Mouse (Mus musculus) adrenal gland, adult 2 months (tissue): ENCODE measurements around the gene Pvalb. TPM values are rescaled to one million over a fixed set of nuclear protein-coding genes. Genes with fewer than 3 reads are reported as not detected.

ENCODE experiments used
- DNase-seq: peaks from one replicate; pipeline ENCODE4 v3.0.0; 2021
- polyA plus RNA-seq: library from polyadenylated mRNA; depleted of rRNA; stranded (reverse); fragments of >200 nt; gene quantifications from 2 replicates; pipeline ENCODE4 v1.2.3, GENCODE M21; 2012
- total RNA-seq, 2 experiments: library from RNA; stranded (reverse); gene quantifications; 2 replicates each; pipeline ENCODE4 v1.2.3; 2021

Gene Pvalb
- total and polyA plus RNA-seq, 3 experiments, result not detected

DNA sequence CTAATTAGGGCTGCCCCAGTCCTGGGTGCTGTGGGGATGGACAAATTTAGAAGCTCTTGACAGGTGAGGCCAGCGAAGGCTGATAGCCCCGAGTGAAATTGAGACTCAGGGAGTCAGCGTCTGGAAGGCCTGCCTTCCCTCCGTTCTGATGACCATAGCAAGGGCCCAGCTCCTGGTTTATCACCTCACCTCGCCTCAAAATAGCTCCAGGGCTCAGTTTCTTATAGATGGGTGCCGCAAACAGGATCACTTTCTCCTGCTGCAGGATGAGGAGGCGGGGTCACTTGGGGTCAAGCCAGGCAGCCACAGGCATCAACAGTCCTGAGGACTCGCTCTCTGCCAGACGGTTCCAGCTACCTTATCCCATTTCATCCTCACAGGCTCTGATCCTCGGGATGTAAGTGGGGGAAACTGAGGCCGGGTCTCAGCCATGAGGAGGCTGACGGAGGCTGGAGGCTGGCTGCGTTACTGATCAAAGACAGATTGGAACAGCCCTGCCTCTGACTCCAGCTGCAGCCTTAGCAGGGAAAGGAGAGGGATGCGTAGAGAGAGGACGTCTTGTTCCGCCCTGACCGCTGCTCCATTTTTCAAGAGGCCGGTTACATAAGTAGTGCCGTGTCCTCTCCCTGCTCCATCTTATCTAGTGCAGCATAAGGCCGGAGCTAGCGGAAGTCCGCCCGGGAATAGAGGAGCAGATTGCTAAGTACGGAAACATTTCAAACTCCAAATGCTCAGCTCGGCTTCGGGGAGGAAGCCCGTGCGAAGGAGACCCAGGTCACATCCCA, 10.9 kb downstream of the Pvalb start:
- no peak for DNase-seq

DNA sequence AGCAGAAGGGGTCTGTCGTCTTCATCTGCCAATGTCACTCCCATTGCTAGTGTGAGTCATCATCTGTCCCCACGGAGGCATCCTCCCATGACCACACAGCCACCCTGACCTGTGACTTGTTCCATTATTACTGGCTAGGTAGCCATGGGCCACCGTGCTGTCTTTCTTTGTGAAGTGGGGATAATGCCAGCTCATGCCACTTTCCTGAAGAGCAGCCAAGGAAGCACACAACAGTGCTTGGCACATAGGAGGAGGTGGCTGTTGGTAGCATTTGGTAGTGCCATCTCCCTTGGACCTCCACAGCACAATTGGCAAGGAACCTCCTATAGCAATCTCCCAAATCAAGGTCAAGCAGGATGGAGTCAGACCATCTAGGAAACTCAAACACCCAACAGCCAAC, 11.9 kb downstream of the Pvalb start:
- no peak for DNase-seq

DNA sequence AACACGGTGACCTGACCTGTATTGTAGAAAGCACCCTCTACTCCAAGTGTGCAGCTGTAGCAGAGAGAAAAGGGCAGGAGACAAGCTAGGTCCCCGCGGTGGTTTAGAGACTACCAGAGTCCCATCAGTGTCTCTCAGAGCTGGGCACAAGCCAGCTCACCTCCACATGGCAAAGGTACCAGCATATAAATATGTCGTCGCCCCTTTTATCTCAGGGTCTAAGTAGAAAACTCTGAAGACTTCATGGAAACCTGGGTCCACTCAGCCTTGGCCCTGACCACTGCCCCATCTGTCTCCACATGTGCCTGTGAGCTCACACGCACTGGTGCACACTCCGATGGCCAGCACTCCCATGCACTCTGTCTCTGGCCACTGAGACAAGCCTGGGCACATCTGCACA, 16.6 kb downstream of the Pvalb start:
- no peak for DNase-seq

DNA sequence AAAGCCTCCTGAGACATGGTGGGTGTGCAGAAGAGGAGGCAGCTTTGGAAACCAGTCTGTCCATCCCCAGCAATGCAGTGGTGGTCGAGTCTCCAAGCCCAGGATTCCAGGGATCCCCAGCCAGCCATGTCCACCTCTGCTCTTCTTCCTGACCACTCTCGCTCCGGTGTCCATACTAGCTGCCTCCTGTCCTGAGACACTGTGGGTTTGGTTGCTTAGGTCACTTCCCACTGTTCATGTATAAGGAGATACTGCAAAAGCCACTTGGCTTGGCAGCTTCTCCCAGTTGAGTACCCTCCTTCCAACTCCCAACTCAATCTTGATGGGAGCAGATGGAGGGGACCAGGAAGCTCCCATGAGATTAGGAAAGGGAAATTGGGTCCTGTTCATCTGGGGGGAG, 17.7 kb downstream of the Pvalb start:
- no peak for DNase-seq

DNA sequence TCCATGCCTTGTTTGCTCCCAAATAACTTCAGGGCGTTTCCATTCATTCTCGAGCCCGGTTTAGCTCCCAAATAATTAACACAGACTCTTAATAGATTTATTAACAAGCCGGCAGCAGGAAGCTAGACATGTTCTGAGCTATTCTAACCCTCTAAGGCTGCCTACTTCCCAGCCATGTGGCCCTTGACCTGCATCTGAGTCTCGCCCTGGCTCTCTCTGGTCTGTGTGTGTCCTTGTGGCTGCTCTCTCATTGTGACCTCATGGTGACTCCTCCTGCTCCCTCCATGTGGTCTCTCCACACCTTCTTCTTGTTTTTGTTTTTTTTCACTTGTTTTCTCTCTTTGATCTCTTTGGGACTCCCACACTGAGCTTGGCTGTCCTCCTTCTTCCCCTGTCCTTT, 19.3 kb downstream of the Pvalb start:
- DNase-seq, result peak; percentile 62

DNA sequence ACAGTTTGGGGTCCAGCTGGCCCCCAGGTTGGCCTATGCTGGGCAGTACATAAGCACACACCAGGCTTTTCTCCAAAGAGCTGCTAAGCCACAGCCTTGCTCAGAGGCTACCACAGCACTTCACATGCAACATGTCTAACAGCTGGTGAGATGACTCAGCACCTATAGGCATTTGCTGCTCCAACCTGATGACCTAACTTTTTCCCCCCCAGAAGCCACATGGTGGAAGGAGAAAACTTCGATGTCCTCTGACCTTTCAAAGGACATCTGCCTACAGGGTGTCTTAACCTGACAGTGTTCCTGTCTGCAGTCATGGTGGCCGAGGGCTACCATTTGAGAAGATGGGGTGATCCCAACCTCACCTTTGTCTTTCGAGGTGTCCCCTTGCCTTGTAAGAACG, 20.6 kb downstream of the Pvalb start:
- DNase-seq, result no peak

DNA sequence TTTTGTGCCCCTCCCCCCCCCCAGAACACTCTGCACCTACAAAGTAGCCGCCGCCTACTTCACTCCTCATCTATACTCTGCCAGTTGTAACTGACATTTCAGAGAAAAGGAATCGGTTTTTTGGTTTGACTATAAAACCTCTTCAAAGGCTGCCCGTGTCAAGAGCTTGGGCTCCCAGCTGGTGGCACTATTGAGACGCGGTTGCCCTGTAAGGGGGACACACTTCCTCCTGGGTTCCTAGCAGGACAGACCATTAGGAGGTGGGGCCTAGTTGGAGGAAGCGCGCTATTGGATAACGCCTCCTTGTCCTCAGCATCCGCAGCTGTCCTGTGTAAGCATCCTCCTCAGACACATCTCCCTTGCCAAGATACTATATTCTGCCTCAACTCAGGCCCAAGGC, 21.3 kb downstream of the Pvalb start:
- DNase-seq, result peak; percentile 46

DNA sequence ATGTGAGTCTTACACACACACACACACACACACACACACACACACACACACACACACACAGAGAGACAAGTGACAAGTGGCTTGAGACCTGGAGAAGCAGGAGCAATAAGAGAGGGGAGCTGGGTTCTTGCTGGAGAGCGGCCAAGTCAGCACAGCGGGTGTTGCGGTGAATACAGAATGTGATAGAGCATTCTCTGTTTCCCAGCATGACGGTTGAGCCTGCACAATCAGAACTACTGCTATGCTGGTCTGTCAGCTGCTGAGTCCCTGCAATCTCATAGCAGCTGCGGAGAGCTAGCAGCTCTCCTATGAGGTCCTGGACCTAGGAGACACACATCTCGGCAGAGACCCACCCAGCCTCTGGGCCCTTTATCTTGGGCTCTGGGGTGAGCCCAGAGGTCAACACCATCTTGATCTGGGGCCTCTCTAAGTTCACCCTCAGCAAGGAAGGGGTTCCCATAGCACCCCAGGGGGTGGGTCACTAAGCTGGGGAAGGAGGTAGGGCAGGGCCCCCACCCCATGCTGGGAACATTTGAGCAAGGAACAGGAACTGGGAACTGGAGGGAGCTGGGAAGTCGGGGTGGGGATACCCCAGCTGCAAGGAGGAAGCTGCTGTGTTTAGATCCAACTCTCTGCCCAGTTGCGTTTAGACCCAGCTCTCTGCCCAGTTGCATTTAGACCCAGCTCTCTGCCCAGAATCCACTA, 24.3 kb downstream of the Pvalb start:
- DNase-seq, result no peak

DNA sequence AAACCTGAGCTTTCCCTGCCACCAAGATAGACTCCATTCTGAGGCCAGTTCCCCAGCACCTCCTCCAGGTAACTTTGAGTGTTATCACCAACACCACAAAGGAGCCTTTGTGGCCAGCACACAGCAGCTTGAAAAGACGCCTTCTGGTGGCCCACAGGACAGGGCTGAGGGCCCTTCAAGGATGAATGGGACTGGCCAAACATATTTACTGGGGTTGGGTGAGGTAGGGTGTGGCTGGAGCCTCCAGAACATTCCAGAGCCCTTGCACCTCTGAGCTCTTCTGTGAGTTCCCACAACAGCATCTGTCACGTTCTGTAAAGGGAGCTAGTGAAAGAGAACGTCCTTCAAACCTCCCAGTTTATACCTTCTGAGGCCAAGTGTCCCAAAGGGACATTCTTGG, 26.4 kb downstream of the Pvalb start:
- no peak for DNase-seq

DNA sequence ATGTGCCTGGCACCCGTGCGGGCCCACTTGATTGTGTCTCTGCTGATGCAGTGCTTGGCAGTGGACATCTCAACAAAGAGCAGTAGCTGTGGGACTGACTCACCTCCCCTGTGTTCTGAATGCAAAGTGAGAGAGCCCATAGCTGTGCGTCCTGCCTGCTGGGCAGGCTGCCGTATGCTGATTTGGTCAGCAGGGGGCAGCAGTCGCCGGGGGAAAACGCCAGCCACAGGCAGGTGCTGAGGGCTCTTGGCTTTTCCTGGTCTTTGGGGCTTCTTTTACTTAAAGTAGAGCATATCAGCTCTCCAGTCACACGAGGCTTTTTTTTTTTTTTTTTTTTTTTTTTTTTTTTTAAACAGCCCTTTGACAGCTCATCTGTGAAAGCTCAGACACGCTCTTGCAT, 27.8 kb downstream of the Pvalb start:
- peak; percentile 91 for DNase-seq

DNA sequence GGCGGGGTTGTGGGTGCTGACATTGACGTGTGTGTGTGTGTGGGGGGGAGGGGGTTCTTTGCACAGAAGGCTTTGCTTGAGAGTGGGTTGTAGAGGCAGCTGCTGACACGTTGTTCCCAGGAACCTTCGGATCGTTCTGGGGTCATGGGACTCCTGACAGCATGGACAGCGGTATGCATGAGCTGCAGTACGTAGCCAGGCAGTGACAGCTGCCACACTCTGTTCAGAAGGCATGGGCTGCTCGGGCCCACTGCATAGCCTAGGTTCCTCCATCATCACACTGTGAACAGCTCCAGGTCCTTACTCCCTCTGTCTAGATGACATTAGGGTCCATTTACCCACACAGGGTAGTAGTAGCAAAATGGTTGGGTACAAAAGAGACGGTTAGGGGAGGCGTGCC, 28.9 kb downstream of the Pvalb start:
- no peak for DNase-seq

DNA sequence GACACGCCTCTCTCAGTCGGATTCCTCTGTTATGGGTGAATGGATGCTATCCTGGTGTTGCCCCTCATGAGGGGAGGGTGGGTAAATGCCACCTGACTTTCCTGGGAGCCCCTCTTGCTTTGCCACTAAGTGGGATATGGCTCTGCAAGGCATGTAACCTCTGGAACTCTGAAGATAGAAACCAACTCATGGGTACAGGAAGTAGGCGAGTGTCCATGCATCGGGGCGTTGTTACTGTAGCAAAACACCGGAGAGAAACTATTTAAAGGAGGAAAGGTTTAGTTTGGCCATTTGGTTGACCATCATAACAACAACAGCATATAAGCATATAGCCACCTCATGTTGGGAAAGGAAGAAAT, 31.3 kb downstream of the Pvalb start:
- DNase-seq, result no peak

DNA sequence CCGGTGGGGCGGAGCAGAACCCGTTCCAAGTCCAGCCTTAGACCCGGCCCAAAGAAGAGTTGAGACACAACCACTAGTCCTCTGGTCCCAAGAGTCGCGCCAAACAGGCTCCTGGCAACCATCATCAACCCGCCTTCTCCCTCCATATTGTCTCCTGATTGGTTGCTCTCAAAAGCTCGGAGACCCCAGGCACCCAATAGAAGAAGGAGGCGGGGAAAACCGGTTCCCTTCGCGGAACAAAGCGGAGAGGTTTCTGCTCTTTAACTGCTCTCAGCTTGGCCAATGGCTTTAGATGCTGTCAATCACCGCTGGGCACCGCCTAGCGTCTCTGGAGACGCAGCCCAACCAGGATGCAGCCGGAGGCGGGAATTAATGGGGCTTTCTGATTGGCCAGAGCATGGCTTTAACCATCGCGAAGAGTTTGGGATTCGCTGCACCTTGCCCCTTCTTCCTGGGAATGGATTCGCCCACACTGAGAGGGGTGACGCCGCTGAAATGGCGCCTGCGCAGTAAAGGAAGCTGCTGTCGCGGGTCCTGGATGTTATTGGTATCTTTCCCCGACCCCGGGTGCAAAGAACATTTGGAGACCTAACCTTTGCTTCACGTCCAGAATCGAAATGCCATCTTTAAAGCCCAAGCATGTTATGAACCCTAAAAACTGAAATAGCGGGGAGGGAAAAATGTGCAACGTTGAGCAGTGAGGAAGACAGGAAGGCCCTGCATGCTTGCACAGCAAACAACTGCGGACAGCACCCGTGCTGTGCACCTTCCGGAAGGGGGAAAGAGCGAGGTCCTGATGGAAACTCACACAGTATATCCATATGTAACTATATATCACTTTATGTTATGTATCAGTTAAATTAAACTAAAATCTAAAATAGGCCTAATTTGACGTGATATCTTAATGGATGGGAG, 32.0 kb downstream of the Pvalb start, which contains the start of gene Ift27:
Gene Ift27, minus strand, starts transcription at position 136 of the 915 bp plus-strand sequence.
- peak; percentile 99 for DNase-seq

DNA sequence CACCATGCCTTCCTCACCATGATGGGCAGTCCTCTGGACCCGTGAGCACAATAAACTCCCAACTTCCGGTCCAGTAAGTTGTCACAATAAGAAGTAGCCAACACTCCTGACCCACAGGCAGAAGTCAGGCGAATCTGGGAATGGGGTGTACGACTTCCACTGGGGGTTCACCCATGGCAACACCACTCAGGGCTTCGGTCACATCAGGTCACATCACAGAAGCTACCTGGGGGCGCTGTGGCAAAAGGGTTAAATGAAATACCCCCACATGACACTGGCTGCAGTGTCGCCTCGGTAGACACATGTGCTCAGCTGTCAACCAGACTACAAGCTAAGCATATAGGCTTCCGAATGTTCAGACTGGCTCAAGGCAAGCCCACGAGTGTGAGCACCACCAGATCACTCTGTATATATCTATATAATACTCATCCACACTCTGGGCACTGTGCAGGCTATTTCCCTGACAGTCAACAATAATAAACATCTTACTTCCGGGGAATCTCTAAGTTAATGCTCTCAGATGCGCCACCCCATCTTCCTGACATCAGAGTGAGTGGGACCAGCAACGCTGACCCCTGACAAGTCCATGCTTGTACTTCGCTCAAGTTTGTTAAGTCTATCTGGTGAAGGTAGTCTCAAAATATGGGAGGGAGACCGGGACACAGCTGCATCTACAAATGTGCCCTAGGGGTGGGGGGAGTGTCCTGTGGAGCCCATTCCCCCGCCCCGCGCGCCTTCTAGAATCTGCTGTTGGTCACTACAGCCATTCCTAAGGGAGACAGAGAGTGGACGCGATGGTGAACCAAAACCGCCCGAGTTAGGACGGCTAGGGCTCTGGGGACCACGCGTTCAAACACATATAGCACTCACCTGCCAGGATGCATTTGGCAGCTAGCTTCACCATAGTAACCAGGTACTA, 33.0 kb downstream of the Pvalb start:
- DNase-seq, result no peak

DNA sequence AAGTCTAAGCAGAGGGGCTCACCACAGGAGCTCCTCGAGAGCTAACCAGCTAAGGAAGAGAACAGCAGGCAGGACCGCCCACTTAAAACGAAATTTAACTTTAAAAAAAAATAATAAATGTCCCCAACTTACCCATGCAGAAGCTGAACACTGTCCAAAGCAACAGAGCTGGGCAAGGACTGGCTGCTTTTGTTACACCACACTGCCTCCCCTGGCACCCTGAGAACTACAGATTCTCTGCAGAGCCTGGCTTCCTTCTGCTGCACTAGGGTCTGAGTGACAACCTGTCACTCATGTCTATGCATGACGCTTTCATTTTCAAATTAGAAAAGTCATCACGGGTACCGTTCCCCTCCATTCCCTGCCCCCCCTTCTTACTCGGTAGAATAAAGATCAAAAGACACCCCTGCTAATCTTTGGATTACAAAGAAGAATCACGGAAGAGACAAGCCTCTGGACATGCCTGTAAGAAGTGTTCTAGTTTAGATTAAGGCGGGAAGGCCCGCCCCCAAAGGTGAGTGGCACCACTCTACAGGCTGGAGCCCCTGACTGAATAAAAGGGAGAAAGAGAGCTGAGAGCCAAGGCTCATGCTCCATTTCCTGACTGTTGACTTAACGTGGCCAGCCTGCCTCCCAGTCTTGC, 33.8 kb downstream of the Pvalb start:
- DNase-seq, result no peak

DNA sequence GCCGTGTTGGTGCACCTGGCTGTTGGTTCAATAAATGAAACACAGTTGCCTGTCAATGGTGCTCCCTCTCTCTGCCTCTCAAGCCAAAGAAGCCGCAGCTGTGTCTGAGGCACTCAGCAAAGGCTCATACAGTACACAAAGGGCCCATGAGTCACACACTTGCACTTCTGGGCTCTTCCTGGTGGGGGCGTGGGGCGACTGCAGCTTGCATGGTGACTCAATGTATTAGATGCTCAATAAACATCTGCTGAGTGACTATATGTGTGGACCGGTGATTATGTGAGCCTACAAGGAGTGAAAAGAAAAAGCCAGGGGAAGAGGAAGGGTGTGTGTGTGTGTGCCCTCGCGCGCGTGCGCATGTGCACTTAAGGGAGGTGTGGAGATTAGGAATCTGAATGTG, 34.5 kb downstream of the Pvalb start:
- DNase-seq, result no peak

DNA sequence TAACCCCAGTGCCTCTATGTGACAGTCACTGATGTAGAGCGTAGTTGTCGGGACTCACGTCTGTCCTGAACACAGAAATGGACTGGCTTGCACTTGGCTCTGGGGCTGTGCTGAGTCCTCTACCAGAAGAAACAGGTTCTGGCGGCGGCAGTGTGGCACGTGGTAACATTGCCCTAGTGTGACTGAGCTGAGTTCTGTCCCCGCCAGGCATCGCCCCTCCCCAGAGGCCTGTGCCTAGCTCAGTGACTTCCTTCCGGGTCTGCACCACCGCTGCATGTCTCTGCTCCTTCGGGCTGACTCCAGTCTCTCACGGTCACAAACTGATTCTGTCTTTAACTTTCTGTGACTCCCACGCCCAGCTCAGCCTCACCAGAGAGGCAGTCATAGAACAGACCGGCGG, 35.5 kb downstream of the Pvalb start:
- DNase-seq, result no peak

DNA sequence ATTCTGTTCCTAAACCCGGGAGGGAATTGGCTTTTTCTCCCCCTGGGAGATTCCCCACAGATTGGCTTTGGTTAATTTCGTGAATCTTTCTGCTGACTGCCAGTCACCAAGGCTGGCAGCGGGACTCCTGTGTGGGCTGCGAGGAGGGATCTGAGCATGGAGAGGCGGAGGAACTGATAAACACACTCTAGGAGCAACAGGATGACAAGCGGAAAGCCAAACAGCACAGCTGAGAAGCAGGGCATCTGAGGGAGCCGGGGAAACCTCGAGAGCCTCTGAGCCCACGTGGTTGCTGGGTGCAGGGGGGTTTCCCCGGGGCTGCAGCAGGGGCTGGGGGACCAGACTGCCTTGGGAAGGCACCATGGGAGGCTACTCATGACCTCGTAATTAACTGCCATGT, 36.6 kb downstream of the Pvalb start:
- DNase-seq, result no peak

DNA sequence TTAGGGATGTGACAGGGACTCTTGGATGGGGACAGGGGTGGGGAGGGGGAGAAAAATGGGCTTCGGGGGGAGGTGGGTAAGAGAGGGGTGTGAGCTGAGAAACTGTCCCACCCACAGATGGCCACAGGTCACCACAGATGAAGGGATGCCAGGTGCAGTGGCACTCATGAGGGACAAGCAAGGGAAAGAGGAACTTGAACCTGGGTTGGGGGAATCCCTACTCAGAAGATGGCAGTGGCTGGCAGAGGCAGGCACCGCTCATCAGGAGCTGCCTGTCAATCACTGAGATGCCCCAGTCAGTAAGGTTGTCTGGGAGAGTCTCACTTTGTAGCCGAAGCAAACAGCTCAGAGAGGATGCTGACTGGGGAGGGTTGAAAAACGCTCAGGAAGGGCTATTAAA, 40.9 kb downstream of the Pvalb start:
- no peak for DNase-seq

DNA sequence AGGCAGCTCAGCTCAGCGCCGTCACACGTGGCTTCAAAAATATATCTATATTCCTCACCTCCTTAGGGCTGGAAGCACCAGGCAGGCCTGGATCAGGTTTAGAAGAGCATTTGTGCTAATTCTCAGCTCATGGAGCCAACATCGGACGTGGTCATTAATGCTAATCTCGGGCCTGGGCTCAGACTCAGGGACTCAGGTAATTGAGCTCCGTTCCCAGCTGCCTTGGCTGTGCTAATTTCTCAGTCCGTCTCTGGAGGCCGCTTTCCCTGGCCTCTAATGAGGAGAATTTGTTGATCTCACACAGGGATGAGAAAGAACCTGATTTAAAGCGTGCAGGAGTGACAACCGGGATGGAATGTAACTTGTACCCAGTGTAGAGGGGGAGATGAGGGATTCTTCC, 41.7 kb downstream of the Pvalb start:
- no peak for DNase-seq

DNA sequence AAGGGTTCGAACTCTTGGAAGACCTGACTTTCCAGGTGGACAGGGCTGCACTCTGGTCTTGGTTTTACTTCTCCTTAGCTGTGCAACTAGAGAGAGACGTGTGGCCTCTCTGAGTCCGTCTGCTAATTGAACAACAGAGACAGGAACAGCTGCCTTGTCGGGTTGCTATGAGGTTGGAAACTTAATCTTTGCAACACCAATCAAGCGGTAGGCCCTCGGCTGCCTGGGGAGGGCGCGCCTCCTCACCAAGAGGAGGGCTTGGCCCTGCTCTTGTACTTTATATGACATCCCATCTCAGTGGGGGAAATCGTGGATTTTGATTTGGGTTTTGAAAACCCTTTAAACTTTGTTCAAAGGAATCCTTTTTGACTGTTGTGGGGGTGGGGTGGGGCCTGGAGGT, 44.3 kb downstream of the Pvalb start:
- no peak for DNase-seq
